Mouse (Mus musculus) C2C12 (cell line): ENCODE data around the gene Uts2b.

Source experiments
- CEBPB ChIP-seq: IDR thresholded peaks from one replicate; pipeline ENCODE4 v1.6.1; 2011; ENCODE audit warnings: low read depth, mild to moderate bottlenecking, control low read depth, moderate library complexity
- CTCF ChIP-seq: IDR thresholded peaks from one replicate; pipeline ENCODE4 v1.5.1; 2011; ENCODE audit not compliant: control insufficient read depth, insufficient read depth, insufficient read length
- FOSL1 ChIP-seq: IDR thresholded peaks from one replicate; pipeline ENCODE4 v1.8.0; 2011; ENCODE audit warnings: mild to moderate bottlenecking, low read length; ENCODE audit not compliant: poor library complexity, insufficient read depth, severe bottlenecking
- MAX ChIP-seq: IDR thresholded peaks from one replicate; pipeline ENCODE4 v1.6.1; 2011; ENCODE audit warnings: mild to moderate bottlenecking, control low read depth
- MYOD1 ChIP-seq: IDR thresholded peaks from one replicate; pipeline ENCODE4 v1.6.1; 2011; ENCODE audit warnings: low read depth; ENCODE audit not compliant: control insufficient read depth, insufficient read length
- MYOG ChIP-seq: IDR thresholded peaks from one replicate; pipeline ENCODE4 v1.6.1; 2011; ENCODE audit not compliant: control insufficient read depth, insufficient read length; ENCODE audit errors: extremely low read depth
- USF1 ChIP-seq: IDR thresholded peaks from one replicate; pipeline ENCODE4 v1.6.1; 2011; ENCODE audit warnings: low read depth, mild to moderate bottlenecking, control low read depth, moderate library complexity

- TF ChIP-seq CTCF (no peak), FOSL1 (no peak), USF1 (no peak), MAX (no peak), MYOD1 (no peak), CEBPB (no peak), MYOG (no peak)
Measured at GRCm38 (mm10) chr16:27326463-27326862, 43.6 kb downstream of the Uts2b start.
